Mouse (Mus musculus): ENCODE measurements at regions not wholly inside any gene's neighbourhood (a gene's known extent, or its start where the extent isn't known, plus 50 kb on each side); places are given as distances from the start of the nearest gene placed in this dataset.

DNA sequence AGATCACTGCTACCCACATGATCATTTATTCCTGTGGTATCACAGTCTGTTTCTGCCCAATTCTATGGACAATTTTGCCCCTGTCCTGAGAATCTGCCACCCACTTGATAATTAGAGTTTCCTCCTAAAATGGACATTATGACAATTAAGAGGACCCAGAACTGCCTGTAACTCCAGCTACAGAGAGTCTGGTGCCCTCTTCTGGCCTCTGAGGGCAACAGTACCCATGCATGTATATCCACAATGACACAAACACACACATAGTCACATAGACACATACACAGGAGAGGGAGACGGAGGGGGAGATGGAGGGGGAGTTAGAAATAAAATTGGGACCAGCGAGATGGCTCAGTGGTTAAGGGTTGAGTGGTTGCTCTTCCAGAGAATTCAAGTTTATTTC is 170.9 kb upstream of the Ercc4 start:
- TF ChIP-seq CTCF (IDR thresholded peaks at IDR 0.05; ENCODE audit: control insufficient read depth, insufficient read depth, insufficient replicate concordance, low read depth, low read length): no peak
- no peak for TF ChIP-seq POLR2A (IDR thresholded peaks at IDR 0.05; ENCODE audit: control insufficient read depth, low read depth, low read length)
